Mouse (Mus musculus) megakaryocyte, embryonic 14.5 days (primary cell): ENCODE measurements around the gene Itgax.

Experiments
- FLI1 ChIP-seq: IDR thresholded peaks from 2 replicates; pipeline ENCODE4 v1.6.1; 2012; ENCODE audit warnings: low read length, inconsistent platforms, mixed read lengths
- GATA1 ChIP-seq: IDR thresholded peaks from 3 replicates; pipeline ENCODE4 v1.6.1; 2012; ENCODE audit warnings: mixed read lengths, low read length, inconsistent platforms, borderline replicate concordance

DNA sequence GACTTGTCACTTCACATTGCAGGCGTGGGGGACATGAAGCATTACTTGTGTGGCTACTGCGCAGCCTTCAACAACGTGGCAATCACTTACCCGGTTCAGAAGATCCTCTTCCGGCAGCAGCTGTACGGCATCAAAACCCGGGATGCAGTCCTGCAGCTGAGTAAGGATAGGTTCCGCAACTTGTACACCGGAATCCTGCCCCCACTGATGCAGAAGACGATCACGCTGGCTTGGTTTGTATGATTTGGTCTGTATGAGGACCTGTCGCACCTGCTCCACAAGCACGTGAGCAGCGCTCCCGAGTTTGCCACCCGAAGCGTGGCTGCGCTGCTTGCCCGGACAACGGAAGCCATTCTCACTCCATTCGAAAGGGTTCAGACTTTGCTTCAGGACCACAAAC, 24.7 kb downstream of the Itgax start, which contains the start of gene Itgad:
- TF ChIP-seq FLI1 (no peak), GATA1 (no peak)
